Mouse (Mus musculus) limb, embryonic 10.5 days (tissue): ENCODE results near the gene Trim63. TPM values are rescaled to one million over a fixed set of nuclear protein-coding genes. Genes with fewer than 3 reads are reported as not detected.
"Not testable (repeated sequence)": the region's sequence is repeated elsewhere in the genome, so short reads cannot be mapped to it uniquely, and the experiment has no call there.

ENCODE experiments used
- DNase-seq: peaks from one replicate; pipeline ENCODE4 v3.0.0-alpha.2; 2017; ENCODE audit warnings: low spot score
- H3K27ac ChIP-seq: fragments of 300-500 bp; sonication (generic); 2 replicates; pipeline ENCODE4 v1.5.1; 2016; ENCODE audit warnings: mild to moderate bottlenecking
- H3K27me3 ChIP-seq: fragments of 300-500 bp; sonication (generic); 2 replicates; pipeline ENCODE4 v1.6.1; 2016; ENCODE audit warnings: low read depth, mild to moderate bottlenecking; ENCODE audit not compliant: poor library complexity, severe bottlenecking
- H3K36me3 ChIP-seq: fragments of 300-500 bp; sonication (generic); 2 replicates; pipeline ENCODE4 v1.6.1; 2016; ENCODE audit warnings: mild to moderate bottlenecking, moderate library complexity
- H3K4me1 ChIP-seq: fragments of 300-500 bp; sonication (generic); 2 replicates; pipeline ENCODE4 v1.6.1; 2016
- H3K4me3 ChIP-seq: fragments of 300-500 bp; sonication (generic); 2 replicates; pipeline ENCODE4 v1.5.1; 2016; ENCODE audit warnings: mild to moderate bottlenecking, moderate library complexity
- H3K9me3 ChIP-seq: fragments of 300-500 bp; sonication (generic); replicated peaks from 2 replicates; pipeline ENCODE4 v1.6.1; 2016; ENCODE audit warnings: mild to moderate bottlenecking
- WGBS: fragments of 180-500 bp; shearing (Covaris S2); methylation state at CpG from one replicate; pipeline ENCODE4 v1.1.7; 2016; 5-methylcytosine and 5-hydroxymethylcytosine counted together
- polyA plus RNA-seq: library from polyadenylated mRNA; unstranded; fragments of >200 nt; fragmentation: Nextera tagmentation; extraction: Ambion mirVana; gene quantifications from 2 replicates; pipeline ENCODE4 v1.2.1, GENCODE M21; 2016

Gene Trim63
- polyA plus RNA-seq = 0.30 and 0.95 TPM in 2 replicates

GRCm38 (mm10) chr4:134314876-134315275, at the start of gene Trim63:
Gene Trim63, plus strand, starts transcription at chr4:134315120.
- Histone ChIP-seq H3K4me1 (peaks cover 23% of the 10 kb centered on the region), H3K27me3 (peaks cover 6% of the 10 kb centered on the region; the same call in 1 of the 2 replicates), H3K36me3 (no peaks in the 10 kb centered on the region), H3K9me3 (no peaks in the 10 kb centered on the region; the same call in 1 of the 2 replicates), H3K27ac (peak within 1 kb of the TSS; percentile 38; the same call in 1 of the 2 replicates), H3K4me3 (no peak within 1 kb of the TSS)
- 32% methylated on average over 11 of the region's 11 CpGs for WGBS
- no peak for DNase-seq

- WGBS = 66% methylated on average over 9 of the region's 9 CpGs
- Histone ChIP-seq H3K4me3 (no peak overlapping the region), H3K36me3 (no peaks in the 10 kb centered on the region), H3K27me3 (no peaks in the 10 kb centered on the region), H3K4me1 (no peaks in the 10 kb centered on the region; the same call in 1 of the 2 replicates), H3K9me3 (no peaks in the 10 kb centered on the region), H3K27ac (no peak overlapping the region)
- no peak for DNase-seq
Observed at GRCm38 (mm10) chr4:134265860-134266585, 48.9 kb upstream of the Trim63 start.

DNA sequence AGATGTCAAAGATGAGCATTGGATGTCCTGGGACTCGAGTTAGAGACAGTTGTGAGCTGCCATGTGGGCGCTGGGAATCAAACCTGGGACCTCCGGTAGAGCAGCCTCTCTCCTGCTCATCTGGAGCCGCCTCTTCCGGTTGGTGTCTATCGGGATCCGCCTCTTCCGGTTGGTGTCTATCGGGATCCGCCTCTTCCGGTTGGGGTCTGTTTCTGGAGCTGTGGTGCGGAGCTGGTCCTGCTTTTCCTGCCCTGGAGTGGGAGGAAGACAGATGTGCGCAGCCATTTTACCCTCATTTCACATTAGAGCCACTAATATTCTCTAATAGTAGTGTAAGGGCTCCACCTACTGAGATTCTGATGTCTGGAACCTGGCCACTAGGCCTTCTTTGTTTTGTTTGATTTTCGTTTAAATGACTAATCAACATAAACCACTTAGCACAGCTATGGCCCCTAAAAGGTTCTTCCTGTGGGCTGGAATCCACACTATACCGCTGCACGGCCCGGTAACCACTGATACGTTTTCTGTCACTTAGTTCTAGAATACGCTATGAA, 46.7 kb upstream of the Trim63 start:
- H3K4me1 ChIP-seq = peaks cover 7% of the 10 kb centered on the region
- no peak overlapping the region for H3K4me3 ChIP-seq
- whole genome bisulfite sequencing = 86% methylated on average over 19 of the region's 19 CpGs
- no peaks in the 10 kb centered on the region for H3K27me3 ChIP-seq
- H3K36me3 ChIP-seq = no peaks in the 10 kb centered on the region
- H3K9me3 ChIP-seq = no peaks in the 10 kb centered on the region
- H3K27ac ChIP-seq = no peak overlapping the region
- no peak for DNase-seq

DNA sequence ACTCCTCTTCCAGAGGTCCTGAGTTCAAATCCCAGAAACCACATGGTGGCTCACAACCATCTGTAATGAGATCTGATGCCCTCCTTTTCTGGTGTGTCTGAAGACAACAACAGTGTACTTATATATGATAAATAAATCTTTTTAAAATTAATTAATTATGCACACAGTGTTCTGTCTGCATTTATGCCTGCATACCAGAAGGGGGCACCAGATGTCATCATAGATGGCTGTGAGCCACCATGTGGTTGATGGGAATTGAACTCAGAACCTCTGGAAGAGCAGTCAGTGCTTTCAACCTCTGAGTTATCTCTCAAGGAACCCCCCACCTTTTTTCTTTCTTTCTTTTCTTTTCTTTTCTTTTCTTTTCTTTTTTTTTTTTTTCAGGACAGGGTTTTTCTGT, 45.3 kb upstream of the Trim63 start:
- H3K4me1 ChIP-seq = peaks cover 14% of the 10 kb centered on the region
- not testable (repeated sequence) for H3K27ac ChIP-seq, H3K9me3 ChIP-seq, DNase-seq, H3K27me3 ChIP-seq, H3K36me3 ChIP-seq, H3K4me3 ChIP-seq

DNA sequence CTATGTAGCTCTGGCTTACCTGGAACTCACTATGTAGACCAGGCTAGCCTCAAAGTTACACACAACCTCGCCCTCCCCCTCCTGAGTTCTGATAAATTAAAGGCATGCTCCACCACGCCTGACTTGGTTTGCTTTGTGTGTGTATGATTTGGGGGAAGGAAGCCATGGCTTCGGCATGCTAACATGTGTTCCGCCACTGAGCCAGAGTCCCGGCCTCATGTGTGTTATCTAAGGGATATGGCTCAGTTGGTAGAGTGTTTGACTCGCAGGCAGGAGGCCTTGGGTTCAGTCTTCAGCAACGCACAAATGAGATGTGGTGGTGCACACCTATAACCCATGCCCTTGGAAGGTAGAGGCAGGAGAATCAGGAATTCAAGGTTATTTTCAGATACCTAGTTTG, 42.9 kb upstream of the Trim63 start:
- no peak for DNase-seq
- WGBS = 87% methylated on average over 7 of the region's 7 CpGs
- H3K4me1 ChIP-seq = peaks cover 14% of the 10 kb centered on the region
- H3K36me3 ChIP-seq = peaks cover 13% of the 10 kb centered on the region
- no peak overlapping the region for H3K27ac ChIP-seq
- H3K27me3 ChIP-seq = no peaks in the 10 kb centered on the region
- no peak overlapping the region for H3K4me3 ChIP-seq
- no peaks in the 10 kb centered on the region for H3K9me3 ChIP-seq

DNA sequence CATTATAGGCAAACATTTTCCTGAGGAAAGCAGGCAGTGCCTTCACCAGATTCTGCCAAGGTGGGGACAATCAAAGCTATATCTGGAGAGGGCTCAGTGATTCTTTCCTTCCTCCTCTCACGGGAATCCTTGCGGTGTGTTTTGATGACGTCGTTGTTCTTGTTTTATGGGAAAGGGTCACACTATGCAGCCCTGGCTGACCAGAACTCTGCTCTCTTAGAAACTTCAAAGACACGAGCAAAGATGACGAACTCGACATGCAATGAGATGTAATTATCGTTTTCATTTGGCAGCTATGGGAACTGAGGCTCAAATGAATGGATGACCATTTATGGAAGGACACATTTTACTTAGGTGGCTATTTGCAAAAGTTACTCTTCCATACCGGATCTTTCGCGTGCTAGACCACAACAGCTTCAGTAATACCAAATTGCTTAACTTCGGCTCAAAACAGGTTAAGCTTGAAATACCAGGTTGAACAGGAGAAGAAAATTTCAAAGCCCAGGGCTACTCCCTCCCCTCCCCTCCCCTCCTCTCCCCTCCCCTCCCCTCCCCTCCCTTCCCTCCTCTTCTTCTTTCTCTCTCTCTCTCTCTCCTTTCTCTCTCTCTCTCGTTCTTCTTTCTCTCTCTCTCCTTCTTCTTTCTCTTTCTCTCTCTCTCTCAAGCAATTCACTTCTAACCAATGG, 42.0 kb upstream of the Trim63 start:
- no peaks in the 10 kb centered on the region for H3K9me3 ChIP-seq
- peaks cover 22% of the 10 kb centered on the region for H3K36me3 ChIP-seq
- peaks cover 14% of the 10 kb centered on the region for H3K4me1 ChIP-seq
- H3K4me3 ChIP-seq = peak overlapping the region; percentile 34
- H3K27ac ChIP-seq = peak overlapping the region; percentile 30; the same call in 1 of the 2 replicates
- H3K27me3 ChIP-seq = no peaks in the 10 kb centered on the region
- no peak for DNase-seq
- WGBS = 27% methylated on average over 13 of the region's 13 CpGs

DNA sequence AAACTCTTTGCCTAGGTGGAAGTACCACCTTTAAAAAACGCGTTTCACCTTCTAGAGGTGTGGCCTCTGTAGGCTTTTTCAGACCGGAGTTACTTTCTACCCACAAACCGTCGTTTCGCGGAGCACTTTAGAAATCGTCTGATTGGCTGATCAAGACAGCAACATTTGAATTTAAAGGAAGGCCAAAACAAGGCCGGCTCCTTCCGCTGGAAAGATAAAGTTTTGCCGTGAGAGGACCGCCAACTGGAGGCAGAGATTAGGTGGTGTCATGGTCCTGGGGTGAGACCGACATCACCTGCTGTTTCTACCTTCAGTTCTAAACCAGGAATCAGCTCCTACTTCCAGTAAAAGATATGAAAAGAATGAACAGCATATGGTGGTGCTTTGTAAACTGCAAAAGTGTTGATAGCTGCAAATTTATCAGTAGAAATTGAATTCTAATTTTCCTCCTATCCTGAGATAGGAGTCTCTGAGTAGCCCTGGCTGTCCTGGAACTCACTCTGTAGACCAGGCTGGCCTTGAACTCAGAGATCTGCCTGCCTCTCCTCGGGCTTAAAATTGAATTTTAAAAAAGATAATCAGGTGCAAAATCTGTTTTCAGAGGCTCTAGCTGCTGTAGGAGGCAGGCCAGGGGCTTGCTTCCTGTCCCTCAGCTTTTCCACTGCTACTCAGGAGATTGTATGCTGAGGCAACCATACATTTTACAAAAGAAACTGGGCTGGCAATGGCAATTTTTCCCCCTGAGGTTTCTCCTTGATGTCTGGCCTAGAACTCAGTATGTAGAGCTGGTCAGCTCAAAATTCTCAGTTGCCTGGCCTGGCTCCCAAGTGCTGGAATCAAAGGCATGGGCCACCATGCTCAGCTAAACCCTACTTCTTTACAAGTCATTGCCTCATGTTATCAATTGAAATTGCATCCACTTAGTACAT, 41.2 kb upstream of the Trim63 start:
- peak overlapping the region; percentile 30; the same call in 1 of the 2 replicates for H3K27ac ChIP-seq
- peaks cover 30% of the 10 kb centered on the region for H3K36me3 ChIP-seq
- 6% methylated on average over 14 of the region's 14 CpGs for WGBS
- no peak for DNase-seq
- H3K4me1 ChIP-seq = peaks cover 14% of the 10 kb centered on the region
- H3K9me3 ChIP-seq = no peaks in the 10 kb centered on the region
- no peaks in the 10 kb centered on the region for H3K27me3 ChIP-seq
- peak overlapping the region; percentile 34 for H3K4me3 ChIP-seq

DNA sequence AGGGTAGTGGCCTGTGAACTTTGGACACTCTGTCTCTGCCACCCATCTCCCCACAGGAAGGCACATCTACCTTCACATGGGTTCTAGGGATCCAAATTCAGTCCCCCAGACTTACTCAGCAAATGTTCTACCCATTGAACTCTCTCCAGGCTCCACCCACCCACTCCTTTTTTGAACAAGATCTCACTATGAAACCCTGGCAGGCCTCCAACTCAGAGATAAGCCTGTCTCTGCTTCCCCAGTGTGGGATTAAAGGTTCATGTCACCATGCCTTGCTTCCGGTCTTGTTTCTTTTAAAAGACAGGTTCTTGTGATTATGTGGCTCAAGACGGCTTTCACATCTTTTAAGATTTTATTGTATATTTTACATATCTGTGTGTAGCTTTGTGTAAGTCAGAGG, 30.0 kb upstream of the Trim63 start:
- H3K4me3 ChIP-seq = no peak overlapping the region
- H3K4me1 ChIP-seq = peaks cover 35% of the 10 kb centered on the region
- no peaks in the 10 kb centered on the region for H3K9me3 ChIP-seq
- 98% methylated on average over 2 of the region's 2 CpGs for WGBS
- no peak for DNase-seq
- peaks cover 50% of the 10 kb centered on the region for H3K36me3 ChIP-seq
- H3K27me3 ChIP-seq = no peaks in the 10 kb centered on the region
- H3K27ac ChIP-seq = no peak overlapping the region

DNA sequence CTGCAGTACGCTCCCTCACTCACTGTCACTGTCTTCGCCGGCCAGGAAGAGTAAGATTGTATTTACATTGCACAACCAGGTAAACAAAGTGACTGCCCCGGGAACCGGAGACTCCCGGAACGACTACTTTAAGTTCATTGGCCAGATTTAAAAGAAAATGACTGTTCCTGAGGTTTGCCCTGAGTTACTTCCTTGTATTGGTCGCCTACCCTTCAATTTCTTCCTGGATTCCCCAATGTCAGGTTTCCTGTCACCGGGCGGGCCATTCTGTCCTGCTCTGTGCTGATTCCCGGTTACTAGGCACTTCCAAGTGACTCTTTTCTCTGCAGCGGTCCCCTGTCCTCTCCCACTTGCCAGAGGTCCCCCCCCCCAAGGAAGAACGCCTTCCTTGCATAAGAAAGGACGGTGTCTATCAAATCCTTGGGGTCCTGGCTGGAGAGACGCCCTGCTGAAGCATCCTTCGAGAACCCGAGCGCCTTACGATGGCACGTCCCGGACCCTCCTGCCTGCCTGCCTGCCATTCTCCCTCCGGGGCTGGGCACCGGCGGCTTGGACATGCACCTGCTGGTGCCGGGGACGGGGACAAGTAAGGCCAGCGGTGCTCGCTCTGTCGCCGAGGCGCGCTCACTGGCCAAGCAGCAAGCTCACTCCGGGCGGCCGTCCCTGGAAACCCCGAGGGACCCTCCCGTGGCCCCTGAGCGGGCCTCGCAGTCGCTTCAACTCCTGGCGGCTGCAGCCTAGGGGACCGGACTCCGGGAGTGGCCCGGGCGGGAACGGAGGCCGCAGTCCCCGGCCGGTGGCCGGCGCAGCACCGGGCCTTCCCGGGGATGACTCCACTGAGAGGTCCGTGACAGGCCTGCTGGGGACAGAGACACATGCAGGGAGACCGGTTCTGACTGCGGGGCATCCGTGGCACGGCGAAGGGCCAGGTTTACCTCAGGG, 28.4 kb upstream of the Trim63 start:
- 4% methylated on average over 59 of the region's 59 CpGs for WGBS
- H3K27ac ChIP-seq = peak overlapping the region; percentile 100
- H3K4me1 ChIP-seq = peaks cover 35% of the 10 kb centered on the region
- peaks cover 37% of the 10 kb centered on the region for H3K36me3 ChIP-seq
- peak overlapping the region; percentile 64 for H3K4me3 ChIP-seq
- no peak for DNase-seq
- H3K27me3 ChIP-seq = no peaks in the 10 kb centered on the region
- no peaks in the 10 kb centered on the region for H3K9me3 ChIP-seq

DNA sequence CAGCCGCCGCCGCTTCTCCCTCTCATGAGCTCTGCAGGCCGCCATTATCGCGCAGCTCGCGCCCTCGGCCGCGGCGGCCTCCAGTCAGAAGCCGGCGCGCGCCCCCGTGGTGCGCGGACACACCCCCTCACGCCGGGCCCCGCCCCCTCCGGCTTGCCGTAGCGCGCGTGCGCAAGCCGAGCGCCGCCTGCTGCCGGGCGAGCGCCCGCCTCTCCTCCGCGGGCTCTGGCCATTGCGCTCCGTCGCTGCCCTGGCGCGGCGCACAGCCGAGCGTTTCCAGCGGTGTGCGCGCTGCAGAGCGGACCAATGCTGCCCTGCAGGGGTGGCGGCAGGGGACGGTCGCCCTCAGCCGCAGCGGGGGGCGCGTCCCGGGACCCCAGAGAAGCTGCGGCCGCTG, 27.8 kb upstream of the Trim63 start:
- Histone ChIP-seq H3K36me3 (peaks cover 31% of the 10 kb centered on the region), H3K9me3 (no peaks in the 10 kb centered on the region)
- under 1% methylated on average over 57 of the region's 59 CpGs for WGBS

GRCm38 (mm10) chr4:134287575-134288025, 27.3 kb upstream of the Trim63 start, which contains the start of gene Pdik1l:
Gene Pdik1l, minus strand, starts transcription at chr4:134287895.
- DNase-seq = peak; percentile 86
- H3K36me3 ChIP-seq = peaks cover 26% of the 10 kb centered on the region

More for the DNA sequence above, 27.8 kb upstream of the Trim63 start:
- Histone ChIP-seq H3K27me3 (no peaks in the 10 kb centered on the region), H3K4me3 (peak overlapping the region; percentile 64), H3K27ac (peak overlapping the region; percentile 100), H3K4me1 (peaks cover 35% of the 10 kb centered on the region)
- DNase-seq = peak; percentile 99

More at GRCm38 (mm10) chr4:134287575-134288025, 27.3 kb upstream of the Trim63 start, which contains the start of gene Pdik1l:
- Histone ChIP-seq H3K4me3 (peak within 1 kb of the TSS; percentile 64), H3K4me1 (peaks cover 35% of the 10 kb centered on the region), H3K27ac (peak within 1 kb of the TSS; percentile 100), H3K27me3 (peaks cover 1% of the 10 kb centered on the region; the same call in 1 of the 2 replicates), H3K9me3 (no peaks in the 10 kb centered on the region)
- WGBS = under 1% methylated on average over 43 of the region's 43 CpGs
